Mouse (Mus musculus): ENCODE data around the gene Ubox5. TPM values are rescaled to one million over a fixed set of nuclear protein-coding genes. Genes with fewer than 3 reads are reported as not detected.

Gene Ubox5
- 6.0 and 6.8 TPM in 2 replicates for total RNA-seq (2014; rRNA removed)
- polyA plus RNA-seq (2015; fragmentation: Nextera tagmentation; extraction: Ambion mirVana), result 5.1 and 5.5 TPM in 2 replicates

DNA sequence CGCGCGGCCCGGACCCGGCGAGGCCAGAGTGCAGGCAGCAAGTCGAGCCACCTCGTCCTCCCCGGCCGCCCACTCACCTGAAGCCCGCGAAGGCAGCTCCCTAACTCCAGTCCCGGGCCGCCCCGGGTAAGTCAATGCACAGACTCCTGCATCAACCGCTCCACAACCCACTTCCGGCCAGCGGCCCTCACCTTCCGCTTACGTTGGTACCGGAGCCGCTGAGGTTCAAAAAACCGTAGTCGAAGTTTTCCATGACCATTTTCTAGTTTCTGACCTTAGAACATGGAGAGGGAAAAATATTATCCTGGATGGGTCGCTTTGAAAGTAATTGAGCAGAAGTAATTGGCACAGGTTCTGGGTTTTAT lies at the start of gene Ubox5, which contains the start of gene Fastkd5:
Gene Ubox5, minus strand, starts transcription at position 200 of the 365 bp plus-strand sequence.
Gene Fastkd5, minus strand, starts transcription at position 189 of the 365 bp plus-strand sequence.
- ATAC-seq (ENCODE audit: low FRiP score) (peak; percentile 77), DNase-seq (ENCODE audit: low spot score) (peak; percentile 90)
- peaks cover 7% of the 10 kb centered on the region for H3K27me3 ChIP-seq (ENCODE audit: insufficient read depth, low read length)
- peaks cover 3% of the 10 kb centered on the region; the same call in 1 of the 2 replicates for H3K4me1 ChIP-seq (ENCODE audit: insufficient read depth, low read length)
- peak within 1 kb of the TSS; percentile 91 for H3K4me2 ChIP-seq (ENCODE audit: low read depth, low read length, poor library complexity, severe bottlenecking)
- H3K4me3 ChIP-seq (ENCODE audit: low read depth, low read length), result peak within 1 kb of the TSS; percentile 97
- H3K27ac ChIP-seq (ENCODE audit: low read depth, low read length), result peak within 1 kb of the TSS; percentile 75
- no peaks in the 10 kb centered on the region for H3K9me3 ChIP-seq (ENCODE audit: low read length)
- WGBS, result 2% methylated on average over 25 of the region's 25 CpGs
- peak within 1 kb of the TSS; percentile 93 for H3K9ac ChIP-seq (replicated peaks; ENCODE audit: low read length, poor library complexity, severe bottlenecking)
- TF ChIP-seq CTCF (IDR thresholded peaks at IDR 0.05), result no peak
- H3K36me3 ChIP-seq (ENCODE audit: insufficient read depth, low read length), result peaks cover 12% of the 10 kb centered on the region

DNA sequence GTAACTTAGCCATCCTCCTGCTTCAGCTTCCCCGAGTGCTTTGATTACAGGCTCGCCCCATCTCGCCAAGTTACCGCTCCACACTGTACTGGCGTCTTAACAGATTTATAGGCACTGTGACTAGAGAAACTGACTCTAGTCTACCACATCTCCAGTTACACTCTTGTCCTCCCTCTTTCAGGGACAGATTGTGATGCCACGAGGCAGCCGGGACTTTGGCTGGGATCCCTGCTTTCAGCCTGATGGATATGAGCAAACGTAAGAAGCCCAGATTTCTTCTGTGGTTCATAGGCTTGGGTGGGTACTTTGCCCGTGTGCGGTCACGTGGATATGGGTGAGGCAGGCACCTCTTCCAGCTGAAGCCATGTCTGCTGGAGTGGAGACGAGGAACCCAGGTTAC lies 49.3 kb upstream of the Ubox5 start:
- WGBS, result 94% methylated on average over 12 of the region's 12 CpGs
- ATAC-seq (ENCODE audit: low FRiP score), result no peak

GRCm38 (mm10) chr2:130677211-130677610 lies 47.4 kb upstream of the Ubox5 start:
- Histone ChIP-seq H3K4me1 (ENCODE audit: insufficient read depth, low read length) (no peaks in the 10 kb centered on the region), H3K27ac (ENCODE audit: low read depth, low read length) (no peak overlapping the region), H3K4me2 (ENCODE audit: low read depth, low read length, poor library complexity, severe bottlenecking) (no peak overlapping the region), H3K27me3 (ENCODE audit: insufficient read depth, low read length) (no peaks in the 10 kb centered on the region), H3K9me3 (ENCODE audit: low read length) (no peaks in the 10 kb centered on the region), H3K9ac (replicated peaks; ENCODE audit: low read length, poor library complexity, severe bottlenecking) (no peak overlapping the region), H3K4me3 (ENCODE audit: low read depth, low read length) (no peak overlapping the region), H3K36me3 (ENCODE audit: insufficient read depth, low read length) (peaks cover 78% of the 10 kb centered on the region)
- no peak for ATAC-seq (ENCODE audit: low FRiP score)
- 93% methylated on average over 10 of the region's 10 CpGs for WGBS
- no peak for DNase-seq (ENCODE audit: low spot score)
- no peak for TF ChIP-seq CTCF (IDR thresholded peaks at IDR 0.05)

More for the DNA sequence above, 49.3 kb upstream of the Ubox5 start:
- Histone ChIP-seq H3K27ac (ENCODE audit: low read depth, low read length) (no peak overlapping the region), H3K36me3 (ENCODE audit: insufficient read depth, low read length) (peaks cover 76% of the 10 kb centered on the region), H3K27me3 (ENCODE audit: insufficient read depth, low read length) (no peaks in the 10 kb centered on the region), H3K4me2 (ENCODE audit: low read depth, low read length, poor library complexity, severe bottlenecking) (no peak overlapping the region), H3K4me1 (ENCODE audit: insufficient read depth, low read length) (no peaks in the 10 kb centered on the region), H3K9me3 (ENCODE audit: low read length) (no peaks in the 10 kb centered on the region), H3K4me3 (ENCODE audit: low read depth, low read length) (no peak overlapping the region), H3K9ac (replicated peaks; ENCODE audit: low read length, poor library complexity, severe bottlenecking) (no peak overlapping the region)
- no peak for TF ChIP-seq CTCF (IDR thresholded peaks at IDR 0.05)
- no peak for DNase-seq (ENCODE audit: low spot score)

GRCm38 (mm10) chr2:130667559-130667958 lies 37.7 kb upstream of the Ubox5 start, which contains the start of gene Itpa:
Gene Itpa (plus strand): TSS chr2:130667610.
- Histone ChIP-seq H3K27me3 (ENCODE audit: insufficient read depth, low read length) (no peaks in the 10 kb centered on the region), H3K4me2 (ENCODE audit: low read depth, low read length, poor library complexity, severe bottlenecking) (peak within 1 kb of the TSS; percentile 85), H3K9ac (replicated peaks; ENCODE audit: low read length, poor library complexity, severe bottlenecking) (peak within 1 kb of the TSS; percentile 74), H3K36me3 (ENCODE audit: insufficient read depth, low read length) (peaks cover 12% of the 10 kb centered on the region), H3K9me3 (ENCODE audit: low read length) (no peaks in the 10 kb centered on the region), H3K27ac (ENCODE audit: low read depth, low read length) (peak within 1 kb of the TSS; percentile 67), H3K4me1 (ENCODE audit: insufficient read depth, low read length) (peaks cover 18% of the 10 kb centered on the region; the same call in 1 of the 2 replicates), H3K4me3 (ENCODE audit: low read depth, low read length) (peak within 1 kb of the TSS; percentile 69)
- peak; percentile 79 for TF ChIP-seq CTCF (IDR thresholded peaks at IDR 0.05)
- DNase-seq (ENCODE audit: low spot score) (peak; percentile 94), ATAC-seq (ENCODE audit: low FRiP score) (peak; percentile 72)
- under 1% methylated on average over 31 of the region's 31 CpGs for WGBS

- under 1% methylated on average over 35 of the region's 40 CpGs for WGBS
Observed at GRCm38 (mm10) chr2:130664102-130664701, 34.4 kb upstream of the Ubox5 start, which contains the start of gene Ddrgk1. Gene Ddrgk1 (minus strand): TSS chr2:130664659.

DNA sequence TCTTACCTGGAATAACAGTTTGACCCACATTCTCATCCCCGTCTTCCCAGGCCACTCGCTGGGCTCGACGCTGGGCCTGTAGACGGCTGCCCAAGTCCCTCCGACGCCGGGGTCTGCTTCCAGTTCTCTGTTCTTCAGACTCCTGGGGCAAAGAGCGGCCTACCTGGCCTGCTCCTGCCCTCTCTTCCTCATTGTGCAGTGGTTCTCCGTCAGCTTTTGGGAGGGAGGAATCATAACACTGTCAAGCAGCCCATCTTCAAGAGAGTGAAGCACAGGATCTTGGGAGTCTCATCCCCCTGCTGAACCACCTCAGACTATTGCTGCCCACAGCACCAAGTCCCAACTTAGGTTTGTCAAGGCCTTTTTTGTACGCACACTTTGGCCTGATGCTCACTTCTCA lies 33.5 kb upstream of the Ubox5 start:
- Histone ChIP-seq H3K4me3 (ENCODE audit: low read depth, low read length) (peak overlapping the region; percentile 43), H3K9ac (replicated peaks; ENCODE audit: low read length, poor library complexity, severe bottlenecking) (peak overlapping the region; percentile 70; the same call in 1 of the 2 replicates), H3K27me3 (ENCODE audit: insufficient read depth, low read length) (no peaks in the 10 kb centered on the region), H3K36me3 (ENCODE audit: insufficient read depth, low read length) (peaks cover 31% of the 10 kb centered on the region), H3K9me3 (ENCODE audit: low read length) (no peaks in the 10 kb centered on the region), H3K4me1 (ENCODE audit: insufficient read depth, low read length) (peaks cover 14% of the 10 kb centered on the region; the same call in 1 of the 2 replicates), H3K27ac (ENCODE audit: low read depth, low read length) (peak overlapping the region; percentile 98), H3K4me2 (ENCODE audit: low read depth, low read length, poor library complexity, severe bottlenecking) (peak overlapping the region; percentile 60)
- WGBS, result 92% methylated on average over 11 of the region's 11 CpGs
- ATAC-seq (ENCODE audit: low FRiP score), result no peak
- DNase-seq (ENCODE audit: low spot score), result no peak
- TF ChIP-seq CTCF (IDR thresholded peaks at IDR 0.05), result no peak

More at GRCm38 (mm10) chr2:130664102-130664701, 34.4 kb upstream of the Ubox5 start, which contains the start of gene Ddrgk1:
- Histone ChIP-seq H3K9ac (replicated peaks; ENCODE audit: low read length, poor library complexity, severe bottlenecking) (peak within 1 kb of the TSS; percentile 70), H3K27me3 (ENCODE audit: insufficient read depth, low read length) (no peaks in the 10 kb centered on the region), H3K4me2 (ENCODE audit: low read depth, low read length, poor library complexity, severe bottlenecking) (peak within 1 kb of the TSS; percentile 60), H3K36me3 (ENCODE audit: insufficient read depth, low read length) (peaks cover 23% of the 10 kb centered on the region), H3K27ac (ENCODE audit: low read depth, low read length) (peak within 1 kb of the TSS; percentile 98), H3K4me3 (ENCODE audit: low read depth, low read length) (peak within 1 kb of the TSS; percentile 43), H3K9me3 (ENCODE audit: low read length) (no peaks in the 10 kb centered on the region), H3K4me1 (ENCODE audit: insufficient read depth, low read length) (peaks cover 14% of the 10 kb centered on the region; the same call in 1 of the 2 replicates)
- ATAC-seq (ENCODE audit: low FRiP score) (peak; percentile 96), DNase-seq (ENCODE audit: low spot score) (peak; percentile 98)
- peak; percentile 56 for TF ChIP-seq CTCF (IDR thresholded peaks at IDR 0.05)

Data from midbrain, postnatal 0 days (tissue).